Mouse (Mus musculus) forebrain, embryonic 16.5 days (tissue): ENCODE results near the gene H2al1e. TPM values are rescaled to one million over a fixed set of nuclear protein-coding genes. Genes with fewer than 3 reads are reported as not detected.

Experiments
- ATAC-seq: fragments of 200-750 bp; cut with Nextera tagmentation; 2 replicates; pipeline ENCODE4 v1.8.0; 2017; ENCODE audit warnings: mild to moderate bottlenecking, moderate library complexity
- H3K27ac ChIP-seq: fragments of 300-500 bp; sonication (generic); 2 replicates; pipeline ENCODE4 v1.5.1; 2014; ENCODE audit warnings: low read length, control low read depth
- H3K27me3 ChIP-seq: fragments of 300-500 bp; sonication (generic); replicated peaks from 2 replicates; pipeline ENCODE4 v1.6.1; 2014; ENCODE audit warnings: low read length; ENCODE audit not compliant: control insufficient read depth, insufficient read depth
- H3K36me3 ChIP-seq: fragments of 300-500 bp; sonication (generic); 2 replicates; pipeline ENCODE4 v1.6.1; 2014; ENCODE audit not compliant: control insufficient read depth, insufficient read depth
- H3K4me1 ChIP-seq: fragments of 300-500 bp; sonication (generic); replicated peaks from 2 replicates; pipeline ENCODE4 v1.6.1; 2014; ENCODE audit warnings: low read length; ENCODE audit not compliant: control insufficient read depth, insufficient read depth
- H3K4me2 ChIP-seq: fragments of 300-500 bp; sonication (generic); 2 replicates; pipeline ENCODE4 v1.6.1; 2014; ENCODE audit warnings: mild to moderate bottlenecking, low read length, control low read depth
- H3K4me3 ChIP-seq: fragments of 300-500 bp; sonication (generic); replicated peaks from 2 replicates; pipeline ENCODE4 v1.5.1; 2014; ENCODE audit warnings: mild to moderate bottlenecking, low read length, control low read depth
- H3K9ac ChIP-seq: fragments of 300-500 bp; sonication (generic); replicated peaks from 2 replicates; pipeline ENCODE4 v1.6.1; 2014; ENCODE audit warnings: low read depth, low read length, control low read depth
- H3K9me3 ChIP-seq: fragments of 300-500 bp; sonication (generic); 2 replicates; pipeline ENCODE4 v1.6.1; 2016; ENCODE audit warnings: low read length; ENCODE audit not compliant: control insufficient read depth
- WGBS: fragments of 180-500 bp; shearing (Covaris S2); extraction: QIAGEN DNeasy Blood & Tissue Kit; methylation state at CpG from one replicate; pipeline ENCODE4 v1.1.7; 2014; 5-methylcytosine and 5-hydroxymethylcytosine counted together
- polyA plus RNA-seq: library from polyadenylated mRNA; unstranded; fragments of >200 nt; fragmentation: Nextera tagmentation; extraction: Ambion mirVana; gene quantifications from 2 replicates; pipeline ENCODE4 v1.2.1, GENCODE M21; 2015

The H2al1e gene
- polyA plus RNA-seq, 1 experiment from 2014 or later, result not detected

- Histone ChIP-seq H3K27ac (no peak overlapping the region), H3K4me3 (no peak overlapping the region), H3K36me3 (no peaks in the 10 kb centered on the region), H3K9ac (no peak overlapping the region), H3K27me3 (no peaks in the 10 kb centered on the region), H3K4me2 (no peak overlapping the region), H3K9me3 (no peaks in the 10 kb centered on the region), H3K4me1 (peaks cover 4% of the 10 kb centered on the region; the same call in 1 of the 2 replicates)
- ATAC-seq, result no peak
- WGBS, result 81% methylated on average over 3 of the region's 3 CpGs
These were observed 35.0 kb downstream of the H2al1e start for GRCm38 (mm10) chrX:11346756-11347155.

DNA sequence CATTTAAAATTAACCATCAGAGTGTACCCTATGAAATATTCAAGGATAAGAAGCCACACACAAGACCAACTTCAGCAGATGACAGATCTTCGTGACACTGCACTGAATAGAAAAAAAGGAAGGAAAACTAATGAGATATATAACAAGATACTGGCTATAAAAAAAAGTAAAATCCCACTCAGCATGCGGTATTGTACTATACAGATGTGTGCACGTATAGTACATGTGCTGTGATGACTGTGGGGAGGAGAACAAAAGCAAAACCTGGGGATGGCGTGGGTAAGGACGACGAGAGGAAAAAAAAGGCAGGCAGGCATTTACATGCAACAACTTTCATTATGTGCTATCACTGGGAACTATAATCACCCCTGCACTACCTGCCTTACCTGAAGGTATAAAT lies 49.1 kb downstream of the H2al1e start:
- Histone ChIP-seq H3K27ac (no peak overlapping the region), H3K36me3 (no peaks in the 10 kb centered on the region), H3K27me3 (no peaks in the 10 kb centered on the region), H3K4me3 (no peak overlapping the region), H3K4me2 (no peak overlapping the region), H3K4me1 (peaks cover 6% of the 10 kb centered on the region), H3K9me3 (no peaks in the 10 kb centered on the region), H3K9ac (no peak overlapping the region)
- ATAC-seq, result no peak
- 87% methylated on average over 6 of the region's 6 CpGs for WGBS

GRCm38 (mm10) chrX:11361261-11361660 lies 49.5 kb downstream of the H2al1e start:
- no peak for ATAC-seq
- Histone ChIP-seq H3K9ac (no peak overlapping the region), H3K4me2 (no peak overlapping the region), H3K27ac (no peak overlapping the region), H3K36me3 (no peaks in the 10 kb centered on the region), H3K9me3 (no peaks in the 10 kb centered on the region), H3K4me3 (no peak overlapping the region), H3K27me3 (no peaks in the 10 kb centered on the region), H3K4me1 (peaks cover 6% of the 10 kb centered on the region)
- WGBS, result 94% methylated on average over 2 of the region's 2 CpGs

Other genes with a start within 250 kb of the H2al1e start
- not detected in 2 replicates for gene H2al1a, start 12.7 kb upstream of the H2al1e start, polyA plus RNA-seq
- not detected in 2 replicates for gene H2al1b, start 9.5 kb upstream of the H2al1e start, polyA plus RNA-seq
- gene H2al1c, start 6.3 kb upstream of the H2al1e start, polyA plus RNA-seq, result not detected in 2 replicates
- gene H2al1d, start 3.1 kb upstream of the H2al1e start, polyA plus RNA-seq, result not detected in 2 replicates
- not detected in 2 replicates for gene H2al1f, start 3.2 kb downstream of the H2al1e start, polyA plus RNA-seq
- gene H2al1g, start 6.3 kb downstream of the H2al1e start, polyA plus RNA-seq, result not detected in 2 replicates
- gene H2al1h, start 9.6 kb downstream of the H2al1e start, polyA plus RNA-seq, result not detected in 2 replicates
- gene H2al1i, start 12.7 kb downstream of the H2al1e start, polyA plus RNA-seq, result not detected in 2 replicates
- not detected in 2 replicates for gene H2al1j, start 15.9 kb downstream of the H2al1e start, polyA plus RNA-seq